Mouse (Mus musculus): ENCODE data around the gene Slc5a6.
A peak's percentile ranks its signal among the peaks of the same experiment; 100 is the strongest.
"Not testable (repeated sequence)": the region's sequence is repeated elsewhere in the genome, so short reads cannot be mapped to it uniquely, and the experiment has no call there.

The Slc5a6 gene

DNA sequence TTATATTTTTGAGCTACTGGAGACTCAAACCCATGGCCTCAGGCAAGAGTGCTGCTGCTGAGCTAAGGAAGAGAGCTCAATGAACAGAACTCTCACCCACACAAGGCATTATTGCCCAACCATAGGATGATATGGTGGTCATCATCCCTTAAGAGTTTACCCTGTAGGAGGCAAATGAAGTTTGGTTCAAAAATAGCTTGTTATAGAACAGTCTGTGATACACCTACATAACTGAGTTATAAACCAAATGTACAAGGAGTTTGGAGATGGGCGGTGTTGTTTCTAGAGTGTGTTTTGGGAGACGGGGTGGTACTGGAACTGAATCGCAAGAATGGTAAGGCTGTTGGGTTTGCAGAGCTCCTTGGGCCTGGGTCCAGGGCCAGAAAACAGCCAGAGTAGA lies 21.1 kb upstream of the Slc5a6 start:
- no peak for DNase-seq (ENCODE audit: low spot score)

DNA sequence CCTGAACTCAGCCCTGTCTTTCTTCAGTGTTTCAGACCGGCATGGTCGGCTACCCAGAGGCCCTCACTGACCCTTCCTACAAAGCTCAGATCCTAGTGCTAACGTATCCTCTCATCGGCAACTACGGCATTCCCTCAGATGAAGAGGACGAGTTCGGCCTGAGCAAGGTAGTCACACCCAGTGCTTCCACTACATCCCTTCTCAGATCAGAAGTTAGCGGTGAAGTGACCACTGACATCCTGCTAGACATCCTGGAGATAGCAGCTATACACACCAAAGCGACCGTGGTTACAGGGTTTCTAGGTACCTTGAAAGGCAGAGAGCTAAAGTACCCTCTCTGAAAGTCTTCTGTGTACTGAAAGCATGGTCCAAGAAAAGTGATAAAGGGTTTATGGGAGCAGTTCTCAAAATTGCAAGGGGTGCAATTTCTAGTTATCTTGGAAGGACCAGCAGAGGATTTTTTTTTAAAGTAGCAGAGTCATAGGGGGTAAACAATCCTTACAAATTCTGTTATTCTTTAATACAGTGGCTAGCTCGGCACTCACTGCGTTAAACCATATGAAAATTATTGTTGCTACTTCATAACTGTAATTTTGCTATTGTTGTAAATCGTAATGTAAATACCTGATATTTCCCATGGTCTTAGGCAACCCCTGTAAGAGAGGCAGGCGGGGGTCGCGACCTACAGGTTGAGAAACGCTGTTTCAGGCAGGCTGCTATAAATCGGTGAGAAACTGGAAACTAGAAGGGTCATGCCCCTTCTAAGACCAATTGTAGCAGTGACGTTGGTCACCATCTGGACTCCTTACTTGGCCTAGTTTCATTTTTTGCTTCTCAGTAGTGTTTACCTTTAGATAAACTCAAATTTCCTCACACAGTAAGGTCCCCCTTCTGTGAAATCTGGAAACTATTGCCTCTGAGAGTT lies 6.8 kb upstream of the Slc5a6 start:
- DNase-seq (ENCODE audit: low spot score) = no peak

DNA sequence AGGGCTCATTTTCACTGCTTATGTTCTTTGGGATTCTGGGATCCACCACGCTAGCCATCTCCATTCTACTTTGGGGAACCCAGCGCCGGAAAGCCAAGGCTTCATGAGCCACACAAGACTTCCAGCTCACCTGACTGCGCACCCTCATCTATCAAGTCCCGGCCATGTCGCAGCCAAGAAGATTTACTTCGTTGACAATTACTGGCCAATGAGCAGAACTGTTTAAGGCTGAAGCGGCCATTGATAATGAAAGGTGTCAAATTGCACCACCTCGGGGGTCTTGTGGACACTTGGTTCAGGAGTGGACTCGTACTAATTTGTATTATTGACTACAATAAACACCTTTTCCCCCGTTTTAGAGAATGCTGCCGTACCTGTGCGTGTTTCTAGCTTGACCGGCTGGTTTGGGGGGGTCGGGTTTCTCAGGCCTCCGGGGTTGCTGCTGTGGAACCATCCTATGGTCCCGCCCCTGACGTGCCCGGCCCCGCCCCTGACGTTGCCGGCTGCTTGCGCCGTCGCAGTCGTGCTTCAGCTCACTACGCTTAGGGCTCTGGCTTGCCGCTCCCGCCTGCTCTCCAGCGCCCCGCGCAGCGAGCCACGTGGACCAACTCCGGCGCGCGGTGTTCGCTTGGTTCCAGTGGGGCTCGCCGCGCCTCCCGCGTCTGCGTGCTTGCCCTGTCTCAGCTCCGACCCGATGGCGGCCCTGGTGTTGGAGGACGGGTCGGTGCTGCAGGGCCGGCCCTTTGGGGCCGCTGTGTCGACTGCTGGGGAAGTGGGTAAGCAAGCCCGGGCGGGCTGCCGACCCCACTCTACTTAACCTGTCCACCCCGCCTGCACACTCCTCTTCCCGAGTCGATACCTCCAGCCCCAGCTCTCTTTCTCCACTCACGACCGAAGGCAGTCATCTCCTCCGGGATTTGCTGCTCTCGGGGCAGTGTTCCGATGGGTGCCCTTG lies 5.8 kb upstream of the Slc5a6 start, which contains the start of gene Cad:
Cad (plus strand) TSS at position 520 of the 955 bp plus-strand sequence.
- peak; percentile 95 for DNase-seq (ENCODE audit: low spot score)

DNA sequence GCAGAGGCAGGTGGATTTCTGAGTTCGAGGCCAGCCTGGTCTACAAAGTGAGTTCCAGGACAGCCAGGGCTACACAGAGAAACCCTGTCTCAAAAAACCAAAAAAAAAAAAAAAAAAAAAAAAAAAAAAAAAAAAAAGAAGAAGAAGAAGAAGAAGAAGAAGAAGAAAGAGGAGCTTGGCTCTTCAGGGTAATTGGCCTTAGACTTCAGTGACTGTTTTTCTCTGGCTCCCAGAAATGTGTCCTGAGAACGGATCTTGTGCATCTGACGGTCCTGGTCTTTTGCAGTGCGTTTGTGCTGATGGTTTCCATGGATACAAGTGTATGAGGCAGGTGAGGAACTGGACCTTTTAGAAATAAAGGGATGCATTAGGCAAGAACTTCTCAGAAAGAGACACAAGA lies 5.0 kb upstream of the Slc5a6 start:
- not testable (repeated sequence) for DNase-seq (ENCODE audit: low spot score)

DNA sequence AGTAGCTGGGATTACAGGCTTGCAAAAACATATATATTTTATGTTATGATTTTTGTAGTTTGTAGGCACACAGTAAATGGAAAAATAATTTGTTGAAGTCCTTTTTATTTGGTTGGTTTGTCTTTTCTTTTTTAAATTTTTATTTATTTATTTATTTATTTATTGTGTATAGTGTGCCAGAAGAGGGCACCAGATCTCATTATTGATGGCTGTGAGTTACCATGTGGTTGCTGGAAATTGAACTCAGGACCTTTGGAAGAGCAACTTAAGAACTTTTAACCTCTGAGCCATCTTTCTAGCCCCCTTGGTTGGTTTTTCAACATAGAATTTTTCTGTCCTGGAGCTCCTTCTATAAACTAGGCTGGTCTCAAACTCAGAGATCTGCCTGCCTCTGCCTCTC lies 1.7 kb upstream of the Slc5a6 start:
- no peak for DNase-seq (ENCODE audit: low spot score)

DNA sequence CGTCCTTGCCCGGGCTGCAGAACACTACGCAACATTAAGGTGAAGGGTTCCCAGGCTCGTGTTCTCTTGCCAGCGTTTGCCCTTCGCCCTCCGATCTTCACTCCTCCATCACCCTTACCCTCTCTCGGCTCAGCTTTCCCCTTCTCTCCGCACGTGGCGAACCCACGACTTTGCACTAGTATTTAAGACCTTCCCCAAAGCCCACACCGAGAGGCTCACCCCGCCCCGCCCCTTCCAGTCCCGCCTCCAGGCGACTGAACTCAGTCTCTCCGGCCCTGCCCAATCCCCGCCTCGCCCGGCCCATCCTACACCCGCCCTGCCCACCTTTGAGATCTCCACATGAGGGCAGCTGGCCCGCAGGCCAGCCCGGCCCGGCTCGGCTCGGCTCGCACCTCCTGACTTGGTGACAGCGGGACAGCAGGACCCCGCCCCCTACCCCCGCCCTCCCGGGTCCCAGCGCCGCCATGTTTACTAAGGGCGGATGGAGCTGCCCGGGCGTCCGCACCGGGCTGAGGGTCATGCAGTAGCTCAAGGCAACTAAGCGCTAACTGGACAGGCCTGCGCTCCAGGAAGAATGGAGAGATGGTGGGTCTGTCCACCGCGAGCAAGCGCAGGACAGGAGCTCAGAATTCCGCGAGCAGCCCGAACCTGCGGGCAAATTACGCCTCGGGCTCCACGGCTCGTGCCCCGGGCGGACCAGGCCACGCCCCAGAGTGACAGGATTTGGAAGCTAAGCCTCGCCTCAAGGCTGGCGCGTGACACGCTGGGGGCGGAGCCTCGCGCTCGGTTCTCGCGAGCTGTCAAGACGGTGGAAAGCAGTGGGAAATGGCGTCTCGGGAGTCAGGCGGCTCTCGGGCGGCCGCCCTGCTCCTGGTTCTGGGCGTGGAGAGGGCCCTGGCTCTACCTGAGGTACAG lies 619 bp downstream of the Slc5a6 start, which contains the start of gene Atraid:
Atraid (plus strand) TSS at position 465 of the 915 bp plus-strand sequence.
- peak; percentile 98 for DNase-seq (ENCODE audit: low spot score)

DNA sequence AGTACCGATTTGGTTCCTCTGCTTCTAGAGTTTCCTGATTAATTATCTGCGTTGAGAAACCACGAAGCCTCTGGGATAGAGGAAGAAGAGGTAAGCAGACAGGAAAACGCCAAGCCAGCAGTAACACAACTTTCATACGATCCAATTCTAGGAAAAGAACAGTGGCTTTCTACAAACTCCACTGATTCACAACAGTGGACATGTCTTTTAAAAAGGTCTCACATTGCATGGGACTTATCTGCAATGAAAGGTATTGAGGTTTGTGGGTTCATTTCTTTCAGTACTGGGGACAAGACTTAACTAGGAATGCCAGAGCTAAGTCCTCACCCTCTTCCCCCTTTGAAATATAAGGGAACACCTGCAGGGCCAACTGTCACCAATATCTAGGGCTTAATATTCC lies 1.6 kb downstream of the Slc5a6 start:
- DNase-seq (ENCODE audit: low spot score) = no peak

DNA sequence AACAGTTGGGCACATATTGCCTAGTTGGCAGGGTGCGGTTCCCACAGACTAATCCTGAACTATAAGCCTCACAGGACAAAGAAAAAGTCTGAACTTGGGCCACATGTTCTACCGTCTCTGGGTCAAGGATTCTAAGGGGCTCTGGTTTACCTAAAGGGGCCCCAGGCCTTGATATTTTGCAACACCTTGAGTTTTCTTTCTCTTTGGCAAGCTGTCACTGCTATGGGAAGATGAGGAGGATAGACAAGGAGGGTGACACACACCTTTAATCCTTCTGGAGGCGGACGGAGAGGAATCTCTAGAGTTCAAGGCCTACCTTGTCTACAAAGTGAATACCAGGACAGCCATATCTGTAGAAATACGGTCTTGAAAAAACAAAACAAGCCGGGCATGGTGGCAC lies 2.3 kb downstream of the Slc5a6 start:
- no peak for DNase-seq (ENCODE audit: low spot score)

DNA sequence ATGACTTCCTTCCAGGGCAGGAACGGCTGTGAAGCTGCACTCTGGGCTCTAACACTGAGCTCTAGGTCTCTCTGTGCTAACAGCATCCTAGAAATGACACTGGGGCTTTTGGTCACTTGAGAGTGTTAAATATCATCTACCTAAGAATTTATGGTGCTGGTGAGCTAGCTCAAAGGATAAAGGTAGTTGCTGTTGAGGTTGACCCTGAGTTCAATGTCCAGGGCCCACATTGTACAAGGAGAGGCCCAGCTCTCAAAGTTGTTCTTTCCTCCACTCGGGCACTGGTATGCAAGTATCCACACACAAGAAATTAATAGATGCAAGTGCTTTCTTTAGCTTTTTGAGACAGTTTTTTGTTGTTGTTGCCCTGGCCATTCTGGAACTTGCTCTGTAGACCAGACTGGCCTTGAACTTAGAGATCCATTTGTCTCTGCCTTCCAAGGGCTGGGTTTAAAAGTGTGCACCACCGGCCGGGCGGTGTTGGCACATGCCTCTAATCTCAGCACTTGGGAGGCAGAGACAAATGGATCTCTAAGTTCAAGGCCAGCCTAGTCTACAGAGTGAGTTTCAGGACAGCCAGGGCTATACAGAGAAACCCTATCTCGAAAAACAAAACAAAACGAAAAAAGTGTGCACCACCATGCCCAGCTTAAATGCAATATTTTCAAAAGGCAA lies 10.4 kb downstream of the Slc5a6 start:
- DNase-seq (ENCODE audit: low spot score) = no peak

DNA sequence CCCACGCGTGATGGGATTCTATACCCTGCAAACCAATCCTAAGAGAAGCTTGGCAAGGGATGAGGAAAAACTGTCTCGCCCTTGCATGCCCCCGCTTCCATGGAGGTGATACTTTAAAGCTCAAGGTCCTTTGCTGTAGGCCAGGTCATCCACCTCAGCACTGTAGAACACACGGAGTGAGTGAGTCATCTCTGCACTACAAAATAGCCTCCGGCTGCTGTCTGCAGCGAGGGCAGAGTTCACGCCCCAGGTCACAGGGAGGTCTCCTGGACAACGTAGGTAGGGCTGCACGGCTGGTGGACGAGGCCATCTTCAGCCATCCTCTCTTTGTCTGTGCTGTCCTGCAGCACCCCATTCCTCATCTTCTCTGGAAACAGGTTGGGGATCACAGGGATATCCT lies 12.2 kb downstream of the Slc5a6 start:
- not testable (repeated sequence) for DNase-seq (ENCODE audit: low spot score)

DNA sequence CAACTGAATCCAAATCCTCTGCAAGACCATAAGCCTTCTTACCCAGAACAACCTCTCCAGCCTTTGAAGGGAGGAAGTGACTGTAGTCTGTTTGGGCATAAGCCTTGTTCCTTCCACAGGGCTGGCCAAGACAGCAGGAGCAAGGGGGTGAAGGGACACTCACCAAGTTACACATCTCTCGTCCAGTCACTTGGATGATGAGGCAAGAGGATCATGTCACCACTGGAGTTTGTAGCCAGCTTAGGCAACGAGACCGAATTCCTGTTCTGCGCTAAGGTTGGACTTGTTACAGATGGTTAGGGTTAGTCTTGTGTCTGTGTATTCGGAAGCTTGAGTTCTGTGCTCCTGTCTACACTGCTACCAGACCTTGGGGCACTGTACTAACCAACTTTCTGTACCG lies 14.1 kb downstream of the Slc5a6 start:
- DNase-seq (ENCODE audit: low spot score) = no peak

DNA sequence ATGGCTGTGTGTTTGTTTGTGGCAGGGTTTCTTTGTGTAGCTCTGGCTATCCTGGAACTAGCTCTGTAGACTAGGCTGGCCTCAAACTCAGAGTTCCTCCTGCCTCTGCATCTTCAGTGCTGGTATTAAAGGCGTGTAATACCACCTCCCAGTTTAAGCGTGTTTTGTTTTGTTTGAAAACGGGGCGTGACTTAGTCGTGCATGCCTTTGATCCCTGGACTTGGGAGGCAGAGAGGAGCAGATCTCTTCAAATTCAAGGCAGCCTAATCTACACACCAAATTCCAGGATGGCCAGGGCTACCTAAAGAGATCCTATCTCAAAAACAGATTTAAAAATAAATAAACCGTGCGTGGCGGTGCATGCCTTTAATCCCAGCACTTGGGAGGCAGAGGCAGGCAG lies 17.2 kb downstream of the Slc5a6 start:
- no peak for DNase-seq (ENCODE audit: low spot score)

DNA sequence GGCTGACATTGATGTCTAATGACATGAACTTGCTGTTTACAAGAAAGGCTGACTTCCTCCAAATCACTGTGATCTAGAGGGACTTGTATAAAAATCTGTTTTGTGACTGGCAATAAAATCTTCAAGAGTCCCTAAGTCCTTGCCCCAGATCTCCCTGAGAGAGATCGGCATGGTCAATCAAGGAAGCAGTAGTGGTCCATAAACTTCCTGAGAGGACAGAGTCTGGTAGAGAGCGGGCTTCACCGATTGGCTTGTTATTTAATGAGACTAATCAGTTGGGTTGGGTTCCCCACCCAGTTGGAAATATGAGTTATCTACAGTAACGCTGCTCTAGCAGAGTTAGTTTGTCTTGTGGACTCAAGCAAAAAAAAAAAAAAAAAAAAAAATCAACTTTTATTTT lies 17.8 kb downstream of the Slc5a6 start:
- DNase-seq (ENCODE audit: low spot score) = no peak

DNA sequence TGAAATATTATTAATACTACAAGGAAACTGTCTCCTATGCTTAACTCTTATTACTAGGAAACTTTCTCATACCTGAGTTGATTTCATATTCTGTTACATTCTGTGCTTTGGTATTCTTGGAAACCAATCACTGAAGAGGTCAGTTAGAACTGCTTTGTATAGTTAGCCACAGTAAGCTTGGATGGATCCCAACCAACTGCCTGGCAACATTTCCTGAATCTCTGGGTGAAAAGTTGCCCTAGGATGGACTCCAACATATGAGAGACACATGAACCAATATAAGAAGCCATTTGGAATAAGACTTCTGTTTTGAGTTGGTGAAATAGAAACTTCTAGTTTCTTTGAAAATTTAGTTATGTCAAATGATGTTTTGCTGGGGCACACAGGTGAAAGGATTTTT lies 24.1 kb downstream of the Slc5a6 start:
- DNase-seq (ENCODE audit: low spot score) = no peak

DNA sequence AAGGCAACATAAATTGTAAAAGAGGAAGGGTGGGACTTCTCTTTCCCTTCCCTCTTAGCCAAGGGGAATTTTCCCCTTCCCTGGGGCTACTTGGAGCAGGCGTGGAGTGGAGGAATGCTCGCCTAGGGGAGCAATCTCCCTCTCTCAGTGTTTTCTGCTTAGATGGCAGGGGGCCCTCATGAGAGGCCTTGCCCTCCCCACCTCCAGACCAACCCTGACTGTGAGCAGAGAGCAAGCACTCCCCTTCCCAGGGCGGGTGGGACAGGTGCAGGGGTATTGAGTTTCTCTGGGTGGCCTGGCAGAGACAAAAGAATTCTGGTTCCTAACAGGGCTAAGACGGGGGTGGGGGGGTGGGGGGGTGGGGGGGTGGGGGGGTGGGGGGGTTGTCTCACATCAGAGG lies 25.5 kb downstream of the Slc5a6 start:
- DNase-seq (ENCODE audit: low spot score) = no peak

DNA sequence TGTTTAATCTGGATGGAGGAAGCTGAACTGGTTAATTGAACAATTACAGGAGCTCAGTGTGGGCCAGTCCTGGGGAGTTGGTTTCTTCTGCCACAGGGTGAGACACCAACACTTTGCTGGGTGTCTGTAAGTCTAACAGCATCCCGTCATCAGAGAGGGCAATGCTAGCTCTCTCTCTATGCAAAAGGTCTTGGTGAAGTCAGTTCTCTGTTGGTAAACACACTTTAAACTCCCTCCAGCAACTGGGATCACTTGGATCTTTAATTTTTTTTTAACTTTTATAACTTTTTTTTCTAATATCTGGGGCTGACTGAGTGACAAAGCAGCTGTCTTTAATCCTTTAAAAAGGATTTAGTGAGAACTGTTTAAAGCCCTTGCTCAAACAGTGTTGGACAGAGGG lies 26.0 kb downstream of the Slc5a6 start:
- no peak for DNase-seq (ENCODE audit: low spot score)

DNA sequence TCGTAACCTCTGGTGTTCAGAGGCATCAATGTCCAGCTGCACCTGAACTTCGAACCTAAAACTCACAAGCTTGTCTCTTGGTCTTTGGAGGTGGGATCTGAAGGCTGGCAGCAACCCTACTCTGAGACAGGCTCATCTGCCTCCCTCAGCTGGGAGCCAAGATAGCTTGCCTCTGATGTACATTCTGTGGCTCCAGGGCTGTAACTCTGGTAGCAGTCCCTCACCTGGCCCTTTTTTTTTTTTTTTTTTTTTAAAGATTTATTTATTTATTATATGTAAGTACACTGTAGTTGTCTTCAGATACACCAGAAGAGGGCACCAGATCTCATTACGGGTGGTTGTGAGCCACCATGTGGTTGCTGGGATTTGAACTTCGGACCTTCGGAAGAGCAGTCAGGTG lies 26.9 kb downstream of the Slc5a6 start:
- DNase-seq (ENCODE audit: low spot score) = not testable (repeated sequence)

DNA sequence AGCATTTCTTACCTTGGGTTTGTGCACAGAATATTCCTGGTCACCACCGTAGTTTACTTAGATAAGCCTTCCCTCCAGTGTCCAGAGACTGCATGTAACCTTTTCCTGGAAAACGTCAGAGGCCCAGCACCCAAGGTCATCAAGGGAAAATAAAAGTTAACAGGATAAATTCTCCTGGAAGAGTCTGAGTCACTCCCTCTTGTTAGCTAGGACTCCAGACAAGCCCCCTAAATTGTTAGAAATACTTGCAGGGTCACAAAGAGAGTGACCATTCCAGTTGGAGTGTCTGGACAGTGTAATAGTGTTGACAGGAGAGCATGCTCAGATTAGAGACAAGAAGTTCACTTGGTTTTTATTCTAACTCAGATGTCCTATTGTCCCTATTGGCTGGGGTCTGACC lies 32.8 kb downstream of the Slc5a6 start:
- DNase-seq (ENCODE audit: low spot score) = no peak

DNA sequence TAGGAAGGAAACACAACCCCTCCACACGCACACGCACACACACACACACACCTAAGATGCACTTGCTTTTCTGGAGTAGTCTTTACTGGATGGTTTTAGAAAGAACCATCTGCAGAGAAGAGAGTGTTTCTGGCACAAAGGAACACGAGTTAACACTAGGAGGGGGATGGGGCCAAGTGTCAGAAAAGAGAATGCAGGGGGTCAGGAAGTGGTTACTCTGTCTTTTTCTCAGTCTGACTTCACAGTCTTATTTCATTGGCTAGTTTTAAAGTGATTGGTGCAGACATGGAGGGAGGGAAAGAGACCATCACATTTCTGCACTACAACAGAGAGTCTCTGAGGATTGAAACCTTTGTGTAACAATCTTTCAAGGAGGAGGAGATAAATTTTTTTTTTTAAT lies 36.0 kb downstream of the Slc5a6 start:
- DNase-seq (ENCODE audit: low spot score) = no peak

DNA sequence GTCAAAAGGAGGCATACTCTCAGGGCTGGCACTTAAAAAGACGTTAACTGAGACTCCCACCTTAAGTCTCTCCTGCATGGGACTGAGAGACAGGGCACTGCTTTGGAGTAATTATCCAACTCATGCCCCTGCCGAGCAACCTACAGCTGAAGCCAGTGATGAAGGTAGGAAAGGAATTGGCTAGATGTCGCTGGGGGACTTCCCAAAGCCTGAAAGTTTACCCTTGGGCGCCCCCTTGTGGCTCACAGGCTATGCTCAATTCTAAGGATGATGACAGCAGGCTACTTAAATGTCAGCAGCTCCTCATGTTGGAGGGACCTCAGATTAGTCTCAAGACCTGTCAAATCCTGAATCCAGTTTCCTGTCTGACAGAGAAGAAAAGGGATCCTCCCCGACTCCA lies 44.5 kb downstream of the Slc5a6 start:
- peak; percentile 94 for DNase-seq (ENCODE audit: low spot score)

DNA sequence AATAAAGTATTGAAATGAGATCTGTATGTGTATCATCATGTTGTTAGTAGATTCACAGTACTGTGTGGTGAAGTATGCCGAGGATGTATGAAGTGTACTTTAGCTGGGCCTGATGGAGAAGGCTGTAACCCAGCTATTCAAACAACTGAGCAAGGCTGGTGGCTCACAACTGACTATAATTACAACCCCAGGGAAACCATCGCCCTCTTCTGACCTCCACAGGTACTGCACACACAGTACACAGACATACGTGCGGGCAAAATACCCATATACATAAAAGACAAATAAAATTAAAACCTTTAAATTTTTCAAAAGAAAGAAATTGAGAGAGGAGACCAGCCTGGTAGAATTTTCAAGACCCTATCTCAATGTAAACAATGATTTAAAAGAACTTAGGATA lies 47.2 kb downstream of the Slc5a6 start:
- no peak for DNase-seq (ENCODE audit: low spot score)
